Mouse (Mus musculus): ENCODE measurements around the gene D130043K22Rik.

Gene D130043K22Rik

DNA sequence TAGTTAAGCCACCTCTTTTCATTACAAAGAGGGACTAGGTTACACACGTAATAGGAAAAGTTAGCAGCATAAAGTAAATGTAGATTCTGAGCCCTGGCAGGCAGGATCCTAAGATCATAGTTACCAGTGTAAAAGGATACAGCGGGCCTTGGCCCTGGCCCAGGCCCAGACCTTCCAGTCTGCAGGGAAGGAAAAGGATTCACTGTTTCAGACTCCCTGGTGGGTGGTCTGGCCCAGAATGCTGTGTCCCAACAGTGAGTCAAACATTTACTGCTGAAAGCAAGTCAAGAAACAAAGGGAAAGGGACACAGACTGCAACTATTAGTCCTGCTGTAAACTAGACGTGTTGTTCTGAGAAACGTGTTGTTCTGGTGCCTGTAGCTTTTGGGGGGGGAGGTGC is 100.6 kb downstream of the D130043K22Rik start:
- no peak for DNase-seq (ENCODE audit: low read depth, low spot score)

DNA sequence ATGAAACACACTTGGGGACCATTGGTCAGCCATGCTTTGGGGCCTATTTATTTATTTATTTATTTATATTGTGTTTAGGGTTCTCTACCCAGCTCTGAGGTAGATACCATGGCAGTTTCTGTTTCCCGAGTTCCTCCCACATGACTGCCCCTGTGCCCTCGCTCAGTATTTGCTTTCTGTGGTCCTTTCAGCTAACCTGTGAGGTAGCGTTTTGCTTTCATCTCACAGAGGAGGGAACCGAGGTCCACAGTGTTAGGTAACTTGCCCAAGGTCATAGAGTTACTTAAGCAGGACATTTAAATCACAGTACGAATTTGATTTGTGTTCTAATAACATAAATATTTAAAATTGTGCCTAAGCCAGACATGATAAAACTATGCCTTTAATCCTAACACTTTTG is 102.2 kb downstream of the D130043K22Rik start:
- no peak for DNase-seq (ENCODE audit: low read depth, low spot score)

DNA sequence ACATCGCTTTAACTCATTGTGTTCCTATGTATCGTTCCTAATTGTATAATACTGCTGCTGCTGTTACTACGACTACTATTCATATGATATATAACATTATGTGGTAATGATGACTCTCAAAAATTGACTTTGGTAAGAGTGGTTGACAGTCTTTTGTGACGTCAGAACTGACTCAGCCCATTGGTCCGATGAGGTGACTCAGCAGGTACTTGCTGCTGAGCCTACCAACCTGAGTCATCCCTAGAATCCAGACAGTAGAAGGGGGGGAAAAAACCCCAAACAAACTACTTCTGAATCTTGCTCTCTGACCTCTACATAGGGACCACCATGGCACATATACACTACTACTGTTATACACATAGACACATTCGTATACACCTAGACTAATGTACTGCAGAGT is 103.9 kb downstream of the D130043K22Rik start:
- DNase-seq (ENCODE audit: low read depth, low spot score), result no peak

Measured in skeletal muscle tissue, adult 2 months (tissue).